Mouse (Mus musculus) WW6 (cell line): ENCODE results near the gene Cdc42.
A peak's percentile ranks its signal among the peaks of the same experiment; 100 is the strongest.

ENCODE experiments used
- DNase-seq: peaks from one replicate; pipeline ENCODE4 v3.0.0-alpha.2; 2013; ENCODE audit warnings: low read depth, low spot score

Cdc42 gene

DNA sequence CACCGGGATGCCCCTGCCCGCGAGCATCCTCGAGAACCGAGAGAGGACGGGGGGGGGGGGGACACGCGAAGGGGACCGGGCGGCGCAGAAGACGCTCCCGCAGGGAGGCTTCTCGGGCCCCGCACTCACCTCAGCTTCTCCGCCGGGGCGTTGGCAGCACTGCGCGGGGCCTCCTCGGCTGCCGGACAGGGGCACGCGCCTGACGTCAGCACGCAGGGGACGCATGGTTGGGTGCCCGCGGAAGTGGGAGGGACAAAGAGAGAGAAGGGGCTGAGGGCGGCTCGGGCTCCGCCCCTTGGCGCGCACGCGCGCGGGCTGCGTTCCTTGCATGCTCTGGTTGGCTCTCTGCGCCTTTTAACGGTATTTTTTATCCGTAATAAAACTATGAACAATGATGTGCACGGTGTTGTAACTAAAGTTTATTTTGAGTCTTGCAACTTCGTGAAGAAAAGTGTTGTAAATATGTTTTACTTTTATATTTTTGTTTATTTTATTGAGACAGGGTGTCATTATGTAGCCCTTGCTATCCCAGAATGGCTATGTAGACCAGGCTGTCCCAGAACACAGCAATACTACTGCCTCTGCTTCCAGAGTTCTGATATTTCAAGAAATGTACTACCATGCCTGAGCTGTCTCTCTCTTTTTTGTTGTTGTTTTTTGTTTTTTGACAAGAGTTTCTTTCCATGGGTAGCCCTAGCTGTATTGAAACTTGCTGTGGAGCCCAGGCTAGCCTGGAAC lies at the start of gene Cdc42:
Gene Cdc42 (minus strand): TSS at position 204 of the 738 bp plus-strand sequence.
- DNase-seq: peak; percentile 87

GRCm38 (mm10) chr4:137405571-137405970 lies 48.1 kb upstream of the Cdc42 start:
- DNase-seq: no peak

- no peak for DNase-seq
Measured at GRCm38 (mm10) chr4:137396641-137397525, 39.4 kb upstream of the Cdc42 start.

DNA sequence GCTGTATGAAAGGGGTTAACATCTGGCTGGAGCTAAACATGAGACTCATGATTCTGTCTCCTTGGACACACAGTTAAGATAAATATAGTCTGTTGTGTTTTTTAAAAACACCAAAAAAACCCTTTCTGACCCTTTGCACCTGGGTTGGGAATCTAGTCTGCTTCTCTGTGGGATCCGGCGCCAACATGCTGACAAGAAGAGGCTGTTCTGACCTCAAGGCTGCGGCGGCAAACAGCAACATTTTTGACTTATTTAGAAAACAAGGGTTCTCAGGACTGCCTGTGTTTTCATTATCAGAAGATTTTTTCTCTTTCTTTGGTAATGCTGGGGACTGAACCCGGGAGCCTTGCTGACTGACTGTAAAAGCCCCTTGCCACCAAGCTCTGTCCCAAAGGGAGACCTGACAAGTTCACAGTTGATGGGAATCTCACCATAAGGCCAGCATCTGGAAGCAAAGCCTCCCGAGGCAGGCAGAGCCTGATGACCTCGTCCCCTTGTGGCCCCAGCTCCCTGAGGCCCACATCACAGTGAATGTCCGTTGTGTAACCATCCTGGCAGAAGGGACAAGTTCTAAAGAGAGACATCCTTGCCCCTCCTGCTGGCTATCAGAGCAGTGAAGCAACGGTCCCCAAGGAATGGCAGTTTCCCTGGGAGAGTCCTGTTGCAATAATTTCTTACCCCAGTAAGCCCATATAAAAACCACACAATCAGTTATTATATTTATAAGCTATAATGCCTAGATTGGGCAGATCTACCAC lies 36.0 kb upstream of the Cdc42 start:
- DNase-seq: no peak

DNA sequence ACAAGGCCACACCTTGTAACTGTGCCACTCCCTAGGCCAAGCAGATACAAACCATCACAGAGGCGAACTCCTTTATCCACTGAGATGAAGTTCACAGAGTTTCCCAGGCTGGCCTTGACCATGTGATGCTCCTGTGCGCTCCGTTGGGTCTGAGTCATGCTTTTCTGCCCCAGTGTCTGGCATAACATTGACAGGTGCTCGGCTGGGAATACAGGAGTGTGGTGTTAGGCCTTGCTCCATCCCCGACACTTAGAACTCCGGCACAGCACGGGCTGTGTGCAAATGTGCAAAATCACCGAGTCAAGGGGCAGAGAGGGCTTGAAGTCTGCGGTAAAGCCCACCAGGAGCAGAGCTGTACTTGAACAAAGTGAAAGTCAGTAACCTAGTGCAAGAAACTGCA lies 35.4 kb upstream of the Cdc42 start:
- no peak for DNase-seq

DNA sequence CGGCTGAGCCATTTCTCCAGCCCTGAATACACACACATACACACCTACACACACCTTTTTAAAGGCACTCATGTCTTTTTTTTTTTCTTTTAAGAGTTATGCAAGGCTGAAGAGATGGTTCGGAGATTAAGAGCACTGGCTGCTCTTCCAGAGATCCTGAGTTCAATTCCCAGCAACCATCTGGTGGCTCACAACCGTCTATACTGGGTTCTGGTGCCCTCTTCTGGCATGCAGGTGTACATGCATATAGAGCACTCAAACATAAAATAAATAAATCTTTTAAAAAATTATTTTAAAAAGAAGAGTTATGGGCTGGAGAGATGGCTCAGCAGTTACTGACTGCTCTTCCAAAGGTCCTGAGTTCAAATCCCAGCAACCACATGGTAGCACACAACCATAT lies 33.8 kb upstream of the Cdc42 start:
- DNase-seq: no peak

DNA sequence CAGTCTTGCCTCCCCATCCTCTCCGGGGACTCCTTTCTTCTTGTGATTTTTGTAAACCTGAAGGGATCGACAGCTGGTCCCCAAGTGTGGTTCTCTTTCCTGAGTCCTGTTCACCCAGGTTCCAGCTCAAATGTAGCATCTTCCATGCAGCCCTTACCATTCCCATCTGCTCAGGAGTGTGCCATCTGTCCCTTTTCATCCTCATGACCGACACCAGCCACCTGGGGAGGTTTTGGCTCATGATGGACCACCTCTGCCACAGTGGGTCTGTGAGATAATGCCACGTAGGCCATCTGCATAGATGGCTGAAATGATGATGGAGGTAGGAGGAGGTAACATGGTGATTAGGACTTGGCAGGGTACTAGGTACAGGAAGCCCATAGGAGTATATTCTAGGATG lies 32.7 kb upstream of the Cdc42 start:
- no peak for DNase-seq

DNA sequence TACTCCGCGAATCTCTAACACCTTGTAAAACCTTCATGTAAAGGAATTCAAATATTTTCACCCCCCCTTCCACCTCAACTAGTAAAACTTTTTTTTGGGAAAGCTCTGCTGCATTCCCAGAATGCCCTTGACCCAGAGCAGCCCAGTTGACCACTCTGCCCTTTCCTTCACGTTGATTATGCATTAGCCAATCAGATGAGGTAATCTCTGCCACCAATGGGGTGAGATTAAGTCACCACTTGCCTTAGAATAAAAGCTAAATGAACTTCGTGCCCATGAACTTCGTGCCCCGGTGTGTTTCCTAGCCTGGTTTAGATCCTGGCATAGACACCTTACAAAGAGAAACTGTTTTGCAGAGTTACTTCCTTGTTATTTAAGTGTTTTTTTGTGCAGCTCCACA lies 31.5 kb upstream of the Cdc42 start:
- DNase-seq: no peak

GRCm38 (mm10) chr4:137388059-137388794 lies 30.7 kb upstream of the Cdc42 start:
- peak; percentile 63 for DNase-seq

- DNase-seq: no peak
Measured at GRCm38 (mm10) chr4:137387482-137388058, 30.1 kb upstream of the Cdc42 start.

DNA sequence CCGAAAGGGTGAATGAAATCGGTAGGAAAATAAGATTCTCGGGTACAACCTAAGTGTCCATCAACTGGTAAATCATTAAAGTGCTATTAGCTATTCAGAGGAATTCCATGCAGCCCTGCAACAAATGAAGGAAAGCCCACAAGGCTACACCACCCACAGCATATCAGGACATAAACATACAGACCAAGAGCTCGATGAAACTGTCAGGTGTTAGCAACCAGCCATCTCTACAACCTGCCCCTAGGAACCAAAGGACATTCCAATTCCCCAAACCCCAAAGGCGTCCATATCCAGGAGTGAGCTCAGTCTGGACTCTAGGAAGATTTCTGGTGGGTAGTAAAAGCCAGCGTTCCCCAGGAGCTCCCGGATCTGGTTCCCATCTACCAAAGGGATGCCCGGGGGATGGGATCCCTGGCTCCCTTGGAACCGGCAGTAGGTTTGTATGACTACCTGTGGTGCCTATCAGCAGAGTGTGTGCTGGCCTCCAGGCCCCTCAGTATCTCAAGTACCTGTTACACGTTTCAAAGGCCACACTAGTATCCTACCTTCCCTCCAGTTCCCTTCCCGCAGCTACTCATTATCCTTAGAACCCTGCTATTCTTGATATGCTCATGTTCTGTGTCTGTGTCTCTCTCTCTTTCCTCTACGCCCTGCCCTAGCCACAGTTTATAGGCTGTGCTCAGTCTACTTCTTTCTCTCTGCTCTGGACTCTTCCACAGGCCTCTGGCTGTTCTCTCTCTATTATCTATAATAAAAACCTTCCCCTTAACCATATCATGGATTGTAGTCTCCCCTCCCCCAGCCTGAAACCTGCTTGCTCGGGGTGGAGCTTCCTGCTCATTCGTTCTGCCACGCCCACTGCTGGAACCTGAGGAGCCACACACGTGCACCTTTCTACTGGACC lies 23.4 kb upstream of the Cdc42 start:
- DNase-seq: no peak

- no peak for DNase-seq
Measured at GRCm38 (mm10) chr4:137379713-137380255, 22.3 kb upstream of the Cdc42 start.

GRCm38 (mm10) chr4:137379085-137379484 lies 21.6 kb upstream of the Cdc42 start:
- DNase-seq: no peak

GRCm38 (mm10) chr4:137377526-137378304 lies 20.2 kb upstream of the Cdc42 start:
- no peak for DNase-seq

DNA sequence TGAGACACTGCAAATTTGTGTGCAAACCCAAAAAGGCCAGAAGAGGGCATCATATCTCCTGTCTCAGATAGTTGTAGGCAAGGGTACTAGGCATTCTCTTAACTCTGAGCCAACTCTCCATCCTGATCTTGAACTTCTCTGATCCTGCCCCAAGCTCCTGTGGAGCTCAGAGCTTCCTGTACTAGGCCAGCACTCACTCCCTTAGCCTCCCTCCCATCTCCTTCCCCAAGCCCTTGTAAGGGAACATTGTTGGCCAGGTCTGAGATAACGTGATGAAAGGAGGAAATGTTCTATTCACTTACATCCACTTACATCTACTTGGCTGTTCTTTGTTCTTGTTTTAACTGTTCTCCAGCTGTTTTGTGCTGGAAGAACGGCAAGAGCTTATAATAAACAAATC lies 19.3 kb upstream of the Cdc42 start:
- DNase-seq: no peak

DNA sequence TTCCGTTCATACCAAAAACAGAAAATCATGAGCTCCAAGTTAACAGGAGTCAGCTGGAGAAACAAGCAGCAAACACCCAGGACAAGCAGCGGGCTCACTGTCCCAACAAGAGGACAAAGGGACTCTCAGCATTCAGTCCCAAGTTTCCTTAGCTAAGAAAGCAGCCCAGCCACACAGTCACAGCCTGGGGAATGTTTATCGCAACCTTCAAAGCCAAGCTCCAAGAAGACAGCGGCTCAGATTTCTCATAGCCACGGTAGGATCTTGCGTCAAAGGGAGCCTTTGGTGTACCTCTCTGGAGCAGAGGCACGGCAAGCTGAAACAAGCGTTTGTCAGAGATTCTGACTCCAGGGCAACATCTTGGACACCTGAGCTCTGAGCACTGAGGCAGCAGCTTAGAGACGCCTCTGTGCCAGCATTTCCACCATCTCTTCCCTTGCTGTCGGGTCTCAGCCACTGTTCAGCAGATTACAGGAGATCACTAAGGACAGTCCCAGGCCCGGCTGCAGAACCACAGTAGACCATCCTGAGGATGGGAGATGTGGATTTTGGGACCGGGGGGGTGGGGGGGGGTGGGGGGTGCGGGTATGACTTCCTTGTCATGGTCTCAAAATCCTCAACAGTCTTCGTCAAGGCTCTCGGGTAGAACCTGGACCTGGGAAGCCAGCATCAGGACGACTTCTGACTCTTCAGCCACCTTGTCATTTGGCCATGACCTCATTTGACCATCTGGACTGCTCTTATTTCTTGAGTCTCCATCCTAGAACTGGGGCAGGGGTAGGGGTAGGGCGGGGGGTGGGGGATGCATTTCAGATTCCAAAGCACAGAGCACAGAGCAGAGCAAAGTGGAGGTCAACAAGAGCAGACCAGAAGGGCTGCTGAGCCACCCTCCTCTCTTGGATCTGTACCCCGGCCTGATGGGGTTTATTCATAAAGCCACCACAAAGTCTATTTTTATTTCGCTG lies 18.1 kb upstream of the Cdc42 start:
- no peak for DNase-seq

- DNase-seq: no peak
Measured at GRCm38 (mm10) chr4:137373711-137374110, 16.2 kb upstream of the Cdc42 start.
